Mouse (Mus musculus) natural killer cell, adult 2 months (primary cell): Measurements from ENCODE around the gene Sdk1.

Experiments
- DNase-seq, 2 experiments: peaks; one replicate each; pipeline ENCODE4 v3.0.0; 2022; ENCODE audit warnings: low spot score in 2 of 2

Sdk1 gene

GRCm38 (mm10) chr5:141886006-141886405 is 644.7 kb downstream of the Sdk1 start:
- DNase-seq, result no peak

- DNase-seq, result no peak
Measured at GRCm38 (mm10) chr5:141889766-141890165, 648.5 kb downstream of the Sdk1 start.

- DNase-seq, result no peak
Measured at GRCm38 (mm10) chr5:141896402-141896801, 655.1 kb downstream of the Sdk1 start.

GRCm38 (mm10) chr5:141897481-141897880 is 656.2 kb downstream of the Sdk1 start:
- no peak for DNase-seq

- DNase-seq, result no peak
Measured at GRCm38 (mm10) chr5:141899751-141900150, 658.5 kb downstream of the Sdk1 start.

GRCm38 (mm10) chr5:141902544-141903250 is 661.4 kb downstream of the Sdk1 start:
- no peak for DNase-seq

- no peak for DNase-seq
Measured at GRCm38 (mm10) chr5:141910444-141910843, 669.2 kb downstream of the Sdk1 start.

GRCm38 (mm10) chr5:141910886-141911285 is 669.6 kb downstream of the Sdk1 start:
- no peak for DNase-seq

- no peak for DNase-seq
Measured at GRCm38 (mm10) chr5:141912881-141913280, 671.6 kb downstream of the Sdk1 start.

GRCm38 (mm10) chr5:141916954-141917353 is 675.7 kb downstream of the Sdk1 start:
- DNase-seq, result no peak

- no peak for DNase-seq
Measured at GRCm38 (mm10) chr5:141939000-141939399, 697.7 kb downstream of the Sdk1 start.

- no peak for DNase-seq
Measured at GRCm38 (mm10) chr5:141940636-141941035, 699.3 kb downstream of the Sdk1 start.

- DNase-seq, result no peak
Measured at GRCm38 (mm10) chr5:141950791-141951190, 709.5 kb downstream of the Sdk1 start.

GRCm38 (mm10) chr5:141952270-141952669 is 711.0 kb downstream of the Sdk1 start:
- DNase-seq, result no peak

- DNase-seq, result no peak
Measured at GRCm38 (mm10) chr5:141952708-141953490, 711.6 kb downstream of the Sdk1 start.

- no peak for DNase-seq
Measured at GRCm38 (mm10) chr5:141971071-141971470, 729.8 kb downstream of the Sdk1 start.

GRCm38 (mm10) chr5:141979511-141979910 is 738.2 kb downstream of the Sdk1 start:
- no peak for DNase-seq

- DNase-seq, result no peak
Measured at GRCm38 (mm10) chr5:141980746-141981145, 739.5 kb downstream of the Sdk1 start.

GRCm38 (mm10) chr5:141984322-141984721 is 743.0 kb downstream of the Sdk1 start:
- no peak for DNase-seq

- peak; percentile 18 to 54 for DNase-seq
Measured at GRCm38 (mm10) chr5:141985003-141985402, 743.7 kb downstream of the Sdk1 start.

GRCm38 (mm10) chr5:141985551-141985950 is 744.3 kb downstream of the Sdk1 start:
- DNase-seq, result no peak

GRCm38 (mm10) chr5:141987287-141987799 is 746.1 kb downstream of the Sdk1 start:
- no peak for DNase-seq

GRCm38 (mm10) chr5:141988685-141989084 is 747.4 kb downstream of the Sdk1 start:
- DNase-seq, result no peak
